Comparison of ENCODE assay signal across 32 mouse cellular contexts in the genomic region with DNA sequence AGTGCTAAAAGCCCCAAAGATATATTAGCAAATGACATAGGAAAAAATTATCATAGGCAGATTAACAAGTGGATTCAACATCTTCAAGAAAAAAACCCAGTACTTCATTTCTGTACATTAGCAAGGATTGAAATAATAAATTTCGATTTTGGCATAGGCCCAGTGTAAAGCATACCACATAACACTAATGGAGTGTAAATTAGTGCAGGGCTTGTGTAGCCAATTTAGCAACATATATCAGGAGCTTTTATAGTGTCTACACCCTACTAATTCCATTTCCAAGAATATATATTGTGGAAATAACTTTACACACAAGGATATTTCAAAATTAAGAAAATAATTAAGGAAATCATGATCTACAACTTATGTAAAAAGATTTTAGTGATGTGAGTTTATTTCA. TPM values are rescaled to one million over a fixed set of nuclear protein-coding genes. Genes with fewer than 3 reads are reported as not detected.
"Had no signal": no experiment of that assay in that cellular context is flagged by ENCODE, and none has a peak within 500 bp of the region (broad histone marks: within the 10 kb centered on the region; RNA-seq: fewer than 3 reads in every experiment).

No protein-coding gene starts in this region.

- H3K9ac ChIP-seq: embryonic facial prominence, embryonic 12.5 days; embryonic facial prominence, embryonic 13.5 days; embryonic facial prominence, embryonic 15.5 days; forebrain, embryonic 12.5 days; forebrain, embryonic 13.5 days; forebrain, embryonic 15.5 days; forebrain, postnatal 0 days had no signal

- H3K27me3 ChIP-seq: embryonic facial prominence, embryonic 12.5 days; embryonic facial prominence, embryonic 13.5 days; embryonic facial prominence, embryonic 15.5 days; forebrain, embryonic 12.5 days; forebrain, embryonic 13.5 days; forebrain, embryonic 15.5 days had no signal

- H3K4me1 ChIP-seq: embryonic facial prominence, embryonic 10.5 days; embryonic facial prominence, embryonic 12.5 days; embryonic facial prominence, embryonic 13.5 days; embryonic facial prominence, embryonic 15.5 days; forebrain, embryonic 10.5 days; forebrain, embryonic 12.5 days; forebrain, embryonic 13.5 days; forebrain, embryonic 15.5 days had no signal

- H3K4me2 ChIP-seq: embryonic facial prominence, embryonic 12.5 days; embryonic facial prominence, embryonic 13.5 days; embryonic facial prominence, embryonic 15.5 days; forebrain, embryonic 12.5 days; forebrain, embryonic 13.5 days; forebrain, embryonic 15.5 days had no signal

- ATAC-seq: forebrain, embryonic 13.5 days; forebrain, embryonic 14.5 days; forebrain, embryonic 15.5 days; forebrain, embryonic 16.5 days; forebrain, postnatal 0 days had no signal

- H3K4me3 ChIP-seq: embryonic facial prominence, embryonic 10.5 days; embryonic facial prominence, embryonic 12.5 days; embryonic facial prominence, embryonic 13.5 days; embryonic facial prominence, embryonic 15.5 days; erythroblast, embryonic 14.5 days; forebrain, embryonic 10.5 days; forebrain, embryonic 12.5 days; forebrain, embryonic 13.5 days; forebrain, embryonic 15.5 days; gastrocnemius, adult 2 months had no signal

- H3K27ac ChIP-seq: embryonic facial prominence, embryonic 10.5 days; embryonic facial prominence, embryonic 12.5 days; embryonic facial prominence, embryonic 13.5 days; embryonic facial prominence, embryonic 15.5 days; forebrain, embryonic 10.5 days; forebrain, embryonic 12.5 days; forebrain, embryonic 13.5 days; forebrain, embryonic 15.5 days; gastrocnemius, adult 2 months had no signal

- DNase-seq: cerebellum, adult 2 months; cerebellum, adult 8-10 months; cerebellum, adult 9-10 months; cerebellum, adult 9-11 months; cerebellum, postnatal 10 days; cerebellum, postnatal 14 days; cerebellum, postnatal 25 days; cerebellum, postnatal 36 days; embryo, embryonic 11 days; forebrain, postnatal 0 days; gastrocnemius, adult 2 months; gastrocnemius, postnatal 10 days; gastrocnemius, postnatal 14 days; gastrocnemius, postnatal 25 days; gastrocnemius, postnatal 36 days; heart, adult 11 months; heart, adult 18-20 months had no signal

- H3K36me3 ChIP-seq: embryonic facial prominence, embryonic 10.5 days; embryonic facial prominence, embryonic 12.5 days; embryonic facial prominence, embryonic 13.5 days; embryonic facial prominence, embryonic 15.5 days; forebrain, embryonic 10.5 days; forebrain, embryonic 12.5 days; forebrain, embryonic 15.5 days had no signal

- H3K9me3 ChIP-seq: embryonic facial prominence, embryonic 10.5 days; embryonic facial prominence, embryonic 12.5 days; embryonic facial prominence, embryonic 13.5 days; embryonic facial prominence, embryonic 15.5 days; forebrain, embryonic 10.5 days; forebrain, embryonic 12.5 days; forebrain, embryonic 13.5 days; forebrain, embryonic 15.5 days had no signal

RNA-seq across cellular contexts. Expression of a gene that starts 55.8 kb away (rescaled TPM):
- total RNA-seq: common myeloid progenitor, adult 5-6 weeks; forebrain, postnatal 0 days; gastrocnemius, postnatal 10 days; gastrocnemius, postnatal 25 days; gastrocnemius, postnatal 36 days; granulocyte monocyte progenitor cell, adult 5-6 weeks; heart, adult 18-20 months had no signal
- polyA plus RNA-seq: embryonic facial prominence, embryonic 10.5 days; embryonic facial prominence, embryonic 11.5 days; embryonic facial prominence, embryonic 12.5 days; embryonic facial prominence, embryonic 13.5 days; erythroblast, embryonic 14.5 days; forebrain, embryonic 10.5 days; forebrain, embryonic 11.5 days had no signal
